In genomic region chr2:59601452-59601851, GRCm38 (mm10) we compare ENCODE assay signal across 18 mouse cellular contexts. TPM values are rescaled to one million over a fixed set of nuclear protein-coding genes. Genes with fewer than 3 reads are reported as not detected.
DNase-seq lines count a peak whose midpoint lies in the region.
"Had no signal": no experiment of that assay in that cellular context is flagged by ENCODE, and none has a peak within 500 bp of the region (broad histone marks: within the 10 kb centered on the region; RNA-seq: fewer than 3 reads in every experiment).

No protein-coding gene starts in this region.

- intact Hi-C loops in heart, postnatal 36 days (cut with DNase I), result no loop called here
- intact Hi-C loops in gastrocnemius, postnatal 36 days (cut with DNase I), result no loop called here

- 83% methylated on average over 8 of the region's 8 CpGs for WGBS in limb, embryonic 10.5 days

- H3K4me1 ChIP-seq in limb, embryonic 10.5 days, result peaks cover 51% of the 10 kb centered on the region

- H3K36me3 ChIP-seq in limb, embryonic 10.5 days, result no peaks in the 10 kb centered on the region
- H3K36me3 ChIP-seq: embryonic facial prominence, embryonic 12.5 days; heart, embryonic 15.5 days; hindbrain, embryonic 10.5 days; intestine, embryonic 15.5 days had no signal

- H3K4me3 ChIP-seq in limb, embryonic 10.5 days, result no peak overlapping the region
- H3K4me3 ChIP-seq: embryonic facial prominence, embryonic 12.5 days; forebrain, embryonic 13.5 days; heart, adult 2 months; heart, embryonic 15.5 days; hindbrain, embryonic 10.5 days; intestine, embryonic 15.5 days had no signal

- DNase-seq in heart, adult 11 months, result peak; percentile 71
- DNase-seq in heart, postnatal 36 days, result no peak
- DNase-seq in cerebellum, postnatal 14 days, result peak; percentile 43 to 44
- DNase-seq in limb, embryonic 10.5 days (ENCODE audit: low spot score), result no peak
- DNase-seq in gastrocnemius, postnatal 36 days, result no peak
- no peak for DNase-seq in lung, postnatal 36 days
- DNase-seq: adrenal gland, adult 2 months; adrenal gland, postnatal 25 days; gastrocnemius, postnatal 25 days; heart, adult 2 months; heart, postnatal 14 days; kidney, adult 18-20 months had no signal

- H3K9me3 ChIP-seq in limb, embryonic 10.5 days (replicated peaks), result no peaks in the 10 kb centered on the region
- H3K9me3 ChIP-seq: embryonic facial prominence, embryonic 12.5 days; forebrain, embryonic 13.5 days; heart, embryonic 15.5 days; hindbrain, embryonic 10.5 days; intestine, embryonic 15.5 days had no signal

- peak overlapping the region; percentile 91 for H3K27ac ChIP-seq in limb, embryonic 10.5 days
- H3K27ac ChIP-seq: embryonic facial prominence, embryonic 12.5 days; forebrain, embryonic 13.5 days; heart, adult 2 months; heart, embryonic 15.5 days; hindbrain, embryonic 10.5 days; hindbrain, embryonic 14.5 days; intestine, embryonic 15.5 days had no signal

- no peaks in the 10 kb centered on the region for H3K27me3 ChIP-seq in limb, embryonic 10.5 days (ENCODE audit: low read depth, poor library complexity, severe bottlenecking)
- H3K27me3 ChIP-seq: embryonic facial prominence, embryonic 12.5 days; heart, embryonic 15.5 days; intestine, embryonic 15.5 days had no signal

RNA-seq across cellular contexts. Expression of gene Tanc1, which starts 10.4 kb away (rescaled TPM):
- 10 to 100 TPM; 26.6 to 29.8 TPM for total RNA-seq in heart, postnatal 36 days (2021)
- 65.4 and 85.4 TPM in 2 replicates for polyA plus RNA-seq in limb, embryonic 10.5 days (2016; fragmentation: Nextera tagmentation; extraction: Ambion mirVana)
- 1 to 10 TPM; 6.8 to 8.3 TPM for total RNA-seq in gastrocnemius, postnatal 36 days (2021)

Comparison
In these comparisons a context has a peak if more than half of its experiments do, and no peak if none do; other contexts are left out.
1. DNase-seq: peak in heart, adult 11 months (single experiment) and cerebellum, postnatal 14 days (2 of 2); none in heart, postnatal 36 days (0 of 2), limb, embryonic 10.5 days (single experiment), gastrocnemius, postnatal 36 days (0 of 2) and lung, postnatal 36 days (single experiment).